Mouse (Mus musculus): ENCODE measurements at regions not wholly inside any gene's neighbourhood (a gene's known extent, or its start where the extent isn't known, plus 50 kb on each side); places are given as distances from the start of the nearest gene placed in this dataset.

DNA sequence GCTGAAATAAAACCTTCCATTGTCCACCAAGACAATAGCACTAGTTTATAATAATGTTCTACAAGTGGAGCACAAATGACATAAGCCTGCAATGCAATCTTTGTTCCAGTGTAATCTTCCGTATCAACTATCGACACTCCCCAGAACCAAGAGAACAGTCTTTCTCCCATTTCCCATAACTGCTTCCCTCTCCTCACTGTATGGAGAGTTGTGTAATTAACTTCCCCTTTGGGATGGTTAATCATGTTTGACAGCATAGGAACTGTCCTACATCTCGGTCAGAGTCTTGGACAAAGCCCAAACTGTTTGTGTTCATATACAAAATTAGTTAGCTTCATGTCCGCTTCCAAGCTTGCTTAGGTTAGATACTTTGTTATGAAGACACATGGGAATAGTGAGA, 225.8 kb upstream of the Marcks start:
- no peaks in the 10 kb centered on the region for H3K9me3 ChIP-seq (ENCODE audit: low read length)
- H3K27me3 ChIP-seq (replicated peaks; ENCODE audit: insufficient read depth, low read length), result no peaks in the 10 kb centered on the region
- no peak overlapping the region for H3K4me3 ChIP-seq (ENCODE audit: low read depth, low read length)
- peak; percentile 82 for TF ChIP-seq EP300 (IDR thresholded peaks at IDR 0.05)
- no peak for TF ChIP-seq CTCF (IDR thresholded peaks at IDR 0.05)
- no peak overlapping the region for H3K9ac ChIP-seq (replicated peaks; ENCODE audit: low read depth)
- H3K27ac ChIP-seq (ENCODE audit: low read length), result no peak overlapping the region
- H3K36me3 ChIP-seq (ENCODE audit: insufficient read depth, low read length), result no peaks in the 10 kb centered on the region
- H3K4me2 ChIP-seq (replicated peaks; ENCODE audit: low read depth, low read length), result no peak overlapping the region
- 44% methylated on average over 4 of the region's 4 CpGs for WGBS
- no peaks in the 10 kb centered on the region for H3K4me1 ChIP-seq (ENCODE audit: insufficient read depth, low read depth, low read length)
- peak; percentile 61 for ATAC-seq
- DNase-seq (ENCODE audit: low spot score), result peak; percentile 48

DNA sequence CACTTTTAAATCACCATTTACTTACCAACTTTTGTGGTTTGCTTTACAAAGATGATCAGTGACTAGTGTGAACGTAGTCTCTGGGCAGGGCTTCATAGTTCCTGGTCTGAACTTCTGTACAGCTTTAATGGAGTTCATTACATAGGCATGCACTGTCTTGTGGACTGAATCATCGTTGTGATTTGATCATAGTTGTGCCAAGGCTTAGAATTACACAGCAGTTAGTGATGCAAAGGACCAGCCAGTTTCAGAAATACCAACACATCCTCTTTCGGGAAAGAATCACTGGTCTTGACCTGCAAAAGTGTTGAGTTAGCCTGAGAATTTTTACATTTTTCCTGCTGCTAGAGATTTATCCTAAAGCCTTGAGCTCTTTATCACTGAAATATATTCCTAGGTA, 222.3 kb upstream of the Marcks start:
- ATAC-seq (no peak), DNase-seq (ENCODE audit: low spot score) (no peak)
- 77% methylated on average over 3 of the region's 3 CpGs for WGBS
- Histone ChIP-seq H3K4me2 (replicated peaks; ENCODE audit: low read depth, low read length) (no peak overlapping the region), H3K9ac (replicated peaks; ENCODE audit: low read depth) (no peak overlapping the region), H3K27ac (ENCODE audit: low read length) (no peak overlapping the region), H3K27me3 (replicated peaks; ENCODE audit: insufficient read depth, low read length) (no peaks in the 10 kb centered on the region), H3K4me3 (ENCODE audit: low read depth, low read length) (no peak overlapping the region), H3K4me1 (ENCODE audit: insufficient read depth, low read depth, low read length) (no peaks in the 10 kb centered on the region), H3K36me3 (ENCODE audit: insufficient read depth, low read length) (no peaks in the 10 kb centered on the region), H3K9me3 (ENCODE audit: low read length) (no peaks in the 10 kb centered on the region)
- TF ChIP-seq CTCF (IDR thresholded peaks at IDR 0.05), result no peak
- TF ChIP-seq EP300 (IDR thresholded peaks at IDR 0.05), result no peak

DNA sequence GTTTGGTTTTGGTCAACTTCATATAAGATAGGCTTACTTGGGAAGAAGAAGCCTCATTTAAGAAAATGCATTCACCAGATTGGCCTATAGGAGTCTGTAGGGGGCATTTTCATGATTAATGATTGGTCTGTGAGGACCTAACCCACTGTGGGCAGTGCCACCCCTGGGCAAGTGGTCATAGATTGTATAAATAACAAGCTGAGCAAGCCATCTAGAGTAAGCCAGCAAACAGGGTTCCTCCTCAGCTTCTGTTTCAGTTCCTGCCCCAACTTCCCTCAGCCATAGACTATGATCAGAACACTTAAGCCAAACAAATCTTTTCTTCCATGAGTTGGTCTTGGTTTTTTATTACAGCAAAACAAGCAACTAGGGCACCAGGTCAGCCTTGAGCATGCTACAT, 220.2 kb upstream of the Marcks start:
- no peaks in the 10 kb centered on the region for H3K36me3 ChIP-seq (ENCODE audit: insufficient read depth, low read length)
- H3K4me3 ChIP-seq (ENCODE audit: low read depth, low read length), result no peak overlapping the region
- no peak for DNase-seq (ENCODE audit: low spot score)
- H3K4me2 ChIP-seq (replicated peaks; ENCODE audit: low read depth, low read length), result no peak overlapping the region
- no peak overlapping the region for H3K27ac ChIP-seq (ENCODE audit: low read length)
- no peaks in the 10 kb centered on the region for H3K9me3 ChIP-seq (ENCODE audit: low read length)
- no peak overlapping the region for H3K9ac ChIP-seq (replicated peaks; ENCODE audit: low read depth)
- ATAC-seq, result no peak
- no peak for TF ChIP-seq CTCF (IDR thresholded peaks at IDR 0.05)
- TF ChIP-seq EP300 (IDR thresholded peaks at IDR 0.05), result no peak
- no peaks in the 10 kb centered on the region for H3K4me1 ChIP-seq (ENCODE audit: insufficient read depth, low read depth, low read length)
- no peaks in the 10 kb centered on the region for H3K27me3 ChIP-seq (replicated peaks; ENCODE audit: insufficient read depth, low read length)

DNA sequence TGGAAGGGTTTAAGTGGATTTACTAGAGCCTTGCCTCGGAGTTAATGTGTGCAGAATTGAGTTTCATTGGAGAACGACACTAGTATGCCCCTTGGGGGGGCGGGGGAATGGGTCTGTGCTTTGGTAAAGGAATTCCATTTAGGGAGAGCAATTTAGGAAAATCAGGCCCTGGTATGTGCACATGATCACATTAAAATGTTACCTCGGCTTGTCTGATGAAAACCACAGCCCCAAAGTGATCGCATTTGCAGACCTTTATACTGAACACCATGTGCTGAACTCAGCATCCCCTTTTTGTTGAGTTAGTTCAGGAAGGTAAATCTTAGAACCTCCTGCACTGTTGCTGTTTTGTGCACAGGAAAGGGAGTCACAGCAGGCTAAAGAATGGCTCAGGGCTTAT, 219.6 kb upstream of the Marcks start:
- 67% methylated on average over 5 of the region's 5 CpGs for WGBS
- DNase-seq (ENCODE audit: low spot score) (no peak), ATAC-seq (no peak)
- TF ChIP-seq EP300 (IDR thresholded peaks at IDR 0.05) (no peak), CTCF (IDR thresholded peaks at IDR 0.05) (no peak)
- no peaks in the 10 kb centered on the region for H3K9me3 ChIP-seq (ENCODE audit: low read length)
- H3K4me1 ChIP-seq (ENCODE audit: insufficient read depth, low read depth, low read length), result no peaks in the 10 kb centered on the region
- H3K4me3 ChIP-seq (ENCODE audit: low read depth, low read length), result no peak overlapping the region
- H3K36me3 ChIP-seq (ENCODE audit: insufficient read depth, low read length), result no peaks in the 10 kb centered on the region
- no peak overlapping the region for H3K27ac ChIP-seq (ENCODE audit: low read length)
- H3K4me2 ChIP-seq (replicated peaks; ENCODE audit: low read depth, low read length), result no peak overlapping the region
- H3K9ac ChIP-seq (replicated peaks; ENCODE audit: low read depth), result no peak overlapping the region
- no peaks in the 10 kb centered on the region for H3K27me3 ChIP-seq (replicated peaks; ENCODE audit: insufficient read depth, low read length)

DNA sequence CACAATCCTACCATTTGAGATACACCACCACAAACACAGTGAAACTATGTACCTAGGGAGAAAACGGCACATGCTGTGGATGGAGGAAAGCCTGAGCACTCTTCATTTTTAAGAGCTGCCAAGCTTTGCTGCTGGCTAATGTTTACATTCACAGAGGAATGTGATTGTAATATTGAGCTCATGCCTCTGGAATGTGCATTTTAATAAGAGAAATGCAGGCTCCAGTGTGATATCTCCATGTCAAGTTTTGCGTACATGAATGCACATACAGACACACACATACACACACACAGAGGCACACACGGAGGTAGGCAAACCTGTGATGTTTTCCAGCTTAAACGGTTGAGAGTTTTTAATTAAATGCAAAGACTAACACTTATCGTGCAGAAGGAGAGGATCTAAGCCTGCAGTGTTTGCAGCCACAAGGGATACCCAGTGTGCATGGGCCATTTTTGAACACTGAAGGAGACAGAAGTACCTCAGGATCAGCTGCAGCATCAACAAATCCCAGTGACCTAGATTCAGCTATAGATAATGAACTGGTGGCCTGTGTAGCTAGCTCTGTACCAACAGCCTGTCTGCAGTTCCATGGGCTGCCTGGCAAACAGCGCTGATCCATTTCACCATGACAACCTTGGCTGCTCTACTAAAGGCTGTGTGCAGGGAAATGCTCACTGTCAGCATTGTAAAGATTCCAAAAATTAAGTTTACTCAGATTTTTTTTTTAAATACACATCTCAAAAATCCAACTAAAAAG, 218.8 kb upstream of the Marcks start:
- H3K4me3 ChIP-seq (ENCODE audit: low read depth, low read length), result no peak overlapping the region
- TF ChIP-seq EP300 (IDR thresholded peaks at IDR 0.05), result no peak
- TF ChIP-seq CTCF (IDR thresholded peaks at IDR 0.05), result 0 out of 2 replicates have a peak, but pooled peaks have one; percentile 35
- peak; percentile 73 for ATAC-seq
- no peaks in the 10 kb centered on the region for H3K9me3 ChIP-seq (ENCODE audit: low read length)
- H3K36me3 ChIP-seq (ENCODE audit: insufficient read depth, low read length), result no peaks in the 10 kb centered on the region
- H3K4me2 ChIP-seq (replicated peaks; ENCODE audit: low read depth, low read length), result no peak overlapping the region
- H3K4me1 ChIP-seq (ENCODE audit: insufficient read depth, low read depth, low read length), result no peaks in the 10 kb centered on the region
- no peak overlapping the region for H3K9ac ChIP-seq (replicated peaks; ENCODE audit: low read depth)
- H3K27ac ChIP-seq (ENCODE audit: low read length), result no peak overlapping the region
- H3K27me3 ChIP-seq (replicated peaks; ENCODE audit: insufficient read depth, low read length), result no peaks in the 10 kb centered on the region
- WGBS, result 21% methylated on average over 6 of the region's 6 CpGs
- peak; percentile 73 for DNase-seq (ENCODE audit: low spot score)

DNA sequence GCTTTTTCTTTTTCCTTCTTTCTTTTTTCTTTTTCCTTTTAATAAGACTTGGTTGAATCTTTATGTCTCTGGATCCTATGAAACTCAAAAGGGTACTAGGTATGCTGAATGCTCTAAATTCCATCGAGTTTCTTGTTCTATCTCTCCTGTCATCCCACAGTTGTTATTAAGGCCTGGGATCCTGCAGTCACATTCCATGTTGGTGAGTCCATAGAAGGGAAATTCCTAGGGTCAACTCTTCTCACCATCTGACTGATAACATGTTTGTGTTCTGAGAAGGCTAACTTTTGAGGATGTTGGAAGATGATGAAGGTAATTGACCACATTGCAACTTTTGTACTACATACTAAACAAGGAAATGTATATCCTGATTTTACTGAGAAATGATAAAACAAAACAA, 210.5 kb upstream of the Marcks start:
- Histone ChIP-seq H3K27me3 (replicated peaks; ENCODE audit: insufficient read depth, low read length) (no peaks in the 10 kb centered on the region), H3K4me1 (ENCODE audit: insufficient read depth, low read depth, low read length) (no peaks in the 10 kb centered on the region), H3K9ac (replicated peaks; ENCODE audit: low read depth) (no peak overlapping the region), H3K4me2 (replicated peaks; ENCODE audit: low read depth, low read length) (no peak overlapping the region), H3K36me3 (ENCODE audit: insufficient read depth, low read length) (no peaks in the 10 kb centered on the region), H3K27ac (ENCODE audit: low read length) (no peak overlapping the region), H3K9me3 (ENCODE audit: low read length) (no peaks in the 10 kb centered on the region), H3K4me3 (ENCODE audit: low read depth, low read length) (no peak overlapping the region)
- DNase-seq (ENCODE audit: low spot score) (no peak), ATAC-seq (no peak)
- WGBS, result 76% methylated on average over 1 of the region's 1 CpGs
- no peak for TF ChIP-seq CTCF (IDR thresholded peaks at IDR 0.05)
- no peak for TF ChIP-seq EP300 (IDR thresholded peaks at IDR 0.05)

DNA sequence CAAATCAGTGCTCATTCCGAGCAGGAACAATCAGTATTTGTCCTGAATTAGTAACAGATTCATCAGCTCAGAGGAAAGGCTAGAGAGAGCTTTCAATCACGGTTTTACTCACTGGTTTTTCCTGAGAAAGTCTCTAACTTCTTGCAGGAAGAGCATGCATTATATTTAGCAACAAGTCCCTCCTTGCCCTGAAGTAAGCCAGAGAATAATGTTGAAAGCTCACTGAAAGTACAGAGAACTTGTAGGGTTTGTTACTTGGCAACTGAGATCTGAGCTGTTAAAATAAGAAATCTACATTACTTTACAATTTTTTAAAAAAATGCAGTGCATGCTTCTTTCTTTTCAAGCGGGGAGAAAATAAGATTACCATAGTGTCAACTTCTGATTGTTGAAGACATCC, 209.7 kb upstream of the Marcks start:
- Histone ChIP-seq H3K4me3 (ENCODE audit: low read depth, low read length) (no peak overlapping the region), H3K36me3 (ENCODE audit: insufficient read depth, low read length) (no peaks in the 10 kb centered on the region), H3K9me3 (ENCODE audit: low read length) (no peaks in the 10 kb centered on the region), H3K4me2 (replicated peaks; ENCODE audit: low read depth, low read length) (no peak overlapping the region), H3K9ac (replicated peaks; ENCODE audit: low read depth) (no peak overlapping the region), H3K27me3 (replicated peaks; ENCODE audit: insufficient read depth, low read length) (no peaks in the 10 kb centered on the region), H3K4me1 (ENCODE audit: insufficient read depth, low read depth, low read length) (no peaks in the 10 kb centered on the region), H3K27ac (ENCODE audit: low read length) (no peak overlapping the region)
- DNase-seq (ENCODE audit: low spot score), result no peak
- 67% methylated on average over 3 of the region's 3 CpGs for WGBS
- TF ChIP-seq EP300 (IDR thresholded peaks at IDR 0.05), result no peak
- no peak for TF ChIP-seq CTCF (IDR thresholded peaks at IDR 0.05)
- no peak for ATAC-seq
